Mouse (Mus musculus): Measurements from ENCODE around the gene Ehmt2. TPM values are rescaled to one million over a fixed set of nuclear protein-coding genes. Genes with fewer than 3 reads are reported as not detected.
"Not testable (repeated sequence)": the region's sequence is repeated elsewhere in the genome, so short reads cannot be mapped to it uniquely, and the experiment has no call there.

Ehmt2 gene
- polyA plus RNA-seq, 1 experiment from 2014 or later: 82.1 TPM

GRCm38 (mm10) chr17:34947606-34948005 lies 49.3 kb downstream of the Ehmt2 start:
- no peak for ATAC-seq (ENCODE audit: low FRiP score)
- no peaks in the 10 kb centered on the region for H3K9me3 ChIP-seq (ENCODE audit: control insufficient read depth, low read length)
- no peak for DNase-seq (ENCODE audit: low spot score)

GRCm38 (mm10) chr17:34948721-34949552 lies 50.7 kb downstream of the Ehmt2 start:
- not testable (repeated sequence) for H3K27ac ChIP-seq; H3K27me3 ChIP-seq (ENCODE audit: control insufficient read depth, insufficient read depth, low read length); H3K9me3 ChIP-seq (ENCODE audit: control insufficient read depth, low read length); H3K4me3 ChIP-seq (replicated peaks; ENCODE audit: low read length); H3K4me2 ChIP-seq (replicated peaks); DNase-seq (ENCODE audit: low spot score); H3K9ac ChIP-seq; ATAC-seq (ENCODE audit: low FRiP score)
- H3K4me1 ChIP-seq (replicated peaks; ENCODE audit: control insufficient read depth, insufficient read depth, low read length): peaks cover 15% of the 10 kb centered on the region
- WGBS: 64% methylated on average over 9 of the region's 9 CpGs
- H3K36me3 ChIP-seq (replicated peaks; ENCODE audit: control insufficient read depth, insufficient read depth): peaks cover 29% of the 10 kb centered on the region

More at GRCm38 (mm10) chr17:34947606-34948005, 49.3 kb downstream of the Ehmt2 start:
- Histone ChIP-seq H3K4me1 (replicated peaks; ENCODE audit: control insufficient read depth, insufficient read depth, low read length) (peaks cover 15% of the 10 kb centered on the region), H3K27ac (no peak overlapping the region), H3K9ac (no peak overlapping the region), H3K36me3 (replicated peaks; ENCODE audit: control insufficient read depth, insufficient read depth) (peaks cover 29% of the 10 kb centered on the region), H3K27me3 (ENCODE audit: control insufficient read depth, insufficient read depth, low read length) (no peaks in the 10 kb centered on the region), H3K4me2 (replicated peaks) (no peak overlapping the region), H3K4me3 (replicated peaks; ENCODE audit: low read length) (no peak overlapping the region)
- WGBS: 27% methylated on average over 8 of the region's 8 CpGs

GRCm38 (mm10) chr17:34949553-34949969 lies 51.3 kb downstream of the Ehmt2 start:
- no peaks in the 10 kb centered on the region for H3K9me3 ChIP-seq (ENCODE audit: control insufficient read depth, low read length)
- 34% methylated on average over 4 of the region's 4 CpGs for whole genome bisulfite sequencing
- no peak overlapping the region for H3K4me3 ChIP-seq (replicated peaks; ENCODE audit: low read length)
- no peaks in the 10 kb centered on the region for H3K27me3 ChIP-seq (ENCODE audit: control insufficient read depth, insufficient read depth, low read length)
- no peak overlapping the region for H3K27ac ChIP-seq
- ATAC-seq (ENCODE audit: low FRiP score) (no peak), DNase-seq (ENCODE audit: low spot score) (no peak)
- no peak overlapping the region for H3K9ac ChIP-seq
- H3K4me2 ChIP-seq (replicated peaks): no peak overlapping the region
- H3K4me1 ChIP-seq (replicated peaks; ENCODE audit: control insufficient read depth, insufficient read depth, low read length): peaks cover 15% of the 10 kb centered on the region
- H3K36me3 ChIP-seq (replicated peaks; ENCODE audit: control insufficient read depth, insufficient read depth): peaks cover 29% of the 10 kb centered on the region

- Histone ChIP-seq H3K27ac (peak overlapping the region; percentile 86), H3K36me3 (replicated peaks; ENCODE audit: control insufficient read depth, insufficient read depth) (peaks cover 29% of the 10 kb centered on the region), H3K9ac (peak overlapping the region; percentile 98), H3K4me2 (replicated peaks) (peak overlapping the region; percentile 83), H3K4me1 (replicated peaks; ENCODE audit: control insufficient read depth, insufficient read depth, low read length) (peaks cover 15% of the 10 kb centered on the region), H3K9me3 (ENCODE audit: control insufficient read depth, low read length) (no peaks in the 10 kb centered on the region), H3K27me3 (ENCODE audit: control insufficient read depth, insufficient read depth, low read length) (peaks cover 8% of the 10 kb centered on the region), H3K4me3 (replicated peaks; ENCODE audit: low read length) (peak overlapping the region; percentile 74)
- 29% methylated on average over 10 of the region's 10 CpGs for WGBS
- DNase-seq (ENCODE audit: low spot score): no peak
- ATAC-seq (ENCODE audit: low FRiP score): no peak
Measured at GRCm38 (mm10) chr17:34950514-34951455, 52.5 kb downstream of the Ehmt2 start.

GRCm38 (mm10) chr17:34951636-34952377 lies 53.5 kb downstream of the Ehmt2 start:
- Histone ChIP-seq H3K4me1 (replicated peaks; ENCODE audit: control insufficient read depth, insufficient read depth, low read length) (peaks cover 15% of the 10 kb centered on the region), H3K9me3 (ENCODE audit: control insufficient read depth, low read length) (no peaks in the 10 kb centered on the region), H3K36me3 (replicated peaks; ENCODE audit: control insufficient read depth, insufficient read depth) (peaks cover 29% of the 10 kb centered on the region), H3K4me2 (replicated peaks) (peak overlapping the region; percentile 83), H3K9ac (peak overlapping the region; percentile 98), H3K27me3 (ENCODE audit: control insufficient read depth, insufficient read depth, low read length) (peaks cover 11% of the 10 kb centered on the region), H3K27ac (peak overlapping the region; percentile 86), H3K4me3 (replicated peaks; ENCODE audit: low read length) (peak overlapping the region; percentile 74)
- WGBS: under 1% methylated on average over 29 of the region's 29 CpGs
- DNase-seq (ENCODE audit: low spot score) (peak; percentile 47), ATAC-seq (ENCODE audit: low FRiP score) (no peak)

- Histone ChIP-seq H3K27me3 (ENCODE audit: control insufficient read depth, insufficient read depth, low read length) (peaks cover 11% of the 10 kb centered on the region), H3K4me1 (replicated peaks; ENCODE audit: control insufficient read depth, insufficient read depth, low read length) (peaks cover 15% of the 10 kb centered on the region), H3K9me3 (ENCODE audit: control insufficient read depth, low read length) (no peaks in the 10 kb centered on the region), H3K9ac (peak overlapping the region; percentile 98), H3K4me2 (replicated peaks) (peak overlapping the region; percentile 83), H3K27ac (peak overlapping the region; percentile 86), H3K36me3 (replicated peaks; ENCODE audit: control insufficient read depth, insufficient read depth) (peaks cover 29% of the 10 kb centered on the region), H3K4me3 (replicated peaks; ENCODE audit: low read length) (peak overlapping the region; percentile 74)
- DNase-seq (ENCODE audit: low spot score) (peak; percentile 90), ATAC-seq (ENCODE audit: low FRiP score) (peak; percentile 86)
- WGBS: 1% methylated on average over 23 of the region's 23 CpGs
Measured at GRCm38 (mm10) chr17:34952378-34953040, 54.2 kb downstream of the Ehmt2 start.

- 0 out of 2 replicates have a peak overlapping the region, but pooled peaks have one; percentile 83 for H3K4me2 ChIP-seq (replicated peaks)
- DNase-seq (ENCODE audit: low spot score): no peak
- ATAC-seq (ENCODE audit: low FRiP score): no peak
- no peak overlapping the region; the same call in 1 of the 2 replicates for H3K4me3 ChIP-seq (replicated peaks; ENCODE audit: low read length)
- H3K27ac ChIP-seq: peak overlapping the region; percentile 86; the same call in 1 of the 2 replicates
- peaks cover 29% of the 10 kb centered on the region for H3K36me3 ChIP-seq (replicated peaks; ENCODE audit: control insufficient read depth, insufficient read depth)
- H3K9ac ChIP-seq: no peak overlapping the region
- no peaks in the 10 kb centered on the region for H3K9me3 ChIP-seq (ENCODE audit: control insufficient read depth, low read length)
- H3K27me3 ChIP-seq (ENCODE audit: control insufficient read depth, insufficient read depth, low read length): peaks cover 11% of the 10 kb centered on the region
- peaks cover 15% of the 10 kb centered on the region for H3K4me1 ChIP-seq (replicated peaks; ENCODE audit: control insufficient read depth, insufficient read depth, low read length)
- 89% methylated on average over 3 of the region's 3 CpGs for WGBS
Measured at GRCm38 (mm10) chr17:34953258-34953657, 55.0 kb downstream of the Ehmt2 start.

- Histone ChIP-seq H3K36me3 (replicated peaks; ENCODE audit: control insufficient read depth, insufficient read depth) (peaks cover 23% of the 10 kb centered on the region), H3K9ac (no peak overlapping the region), H3K27ac (no peak overlapping the region), H3K27me3 (ENCODE audit: control insufficient read depth, insufficient read depth, low read length) (peaks cover 11% of the 10 kb centered on the region), H3K4me2 (replicated peaks) (no peak overlapping the region), H3K4me3 (replicated peaks; ENCODE audit: low read length) (no peak overlapping the region), H3K4me1 (replicated peaks; ENCODE audit: control insufficient read depth, insufficient read depth, low read length) (peaks cover 15% of the 10 kb centered on the region), H3K9me3 (ENCODE audit: control insufficient read depth, low read length) (no peaks in the 10 kb centered on the region)
- no peak for ATAC-seq (ENCODE audit: low FRiP score)
- 92% methylated on average over 4 of the region's 4 CpGs for WGBS
- no peak for DNase-seq (ENCODE audit: low spot score)
Measured at GRCm38 (mm10) chr17:34953904-34954303, 55.6 kb downstream of the Ehmt2 start.
